Mouse (Mus musculus): ENCODE results near the gene Ibsp. TPM values are rescaled to one million over a fixed set of nuclear protein-coding genes. Genes with fewer than 3 reads are reported as not detected.

Gene Ibsp
- polyA plus RNA-seq, 1 experiment from 2014 or later: 5.1 TPM

DNA sequence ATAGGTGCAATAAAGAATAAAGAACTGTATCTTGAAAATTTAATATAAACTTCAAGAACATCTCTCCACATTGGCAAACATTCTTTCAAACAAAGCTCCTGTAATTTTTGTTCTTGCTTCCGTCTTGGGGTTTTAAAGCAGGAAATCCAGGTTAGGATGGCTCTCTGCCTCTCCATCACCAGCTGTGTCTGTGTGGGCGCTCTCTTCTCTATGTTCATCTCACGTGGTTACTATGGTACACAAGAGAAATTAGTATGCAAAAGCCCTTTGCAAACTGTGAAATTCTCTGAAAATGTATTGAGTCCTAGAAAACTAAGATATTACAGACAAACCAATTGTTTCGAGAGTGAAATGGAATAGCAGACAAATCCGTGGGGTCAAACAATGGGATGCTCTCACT lies 30.4 kb downstream of the Ibsp start:
- no peak overlapping the region for H3K9ac ChIP-seq
- H3K27me3 ChIP-seq: no peaks in the 10 kb centered on the region
- no peak overlapping the region for H3K4me3 ChIP-seq
- H3K36me3 ChIP-seq: no peaks in the 10 kb centered on the region
- H3K27ac ChIP-seq: no peak overlapping the region
- peaks cover 8% of the 10 kb centered on the region for H3K4me1 ChIP-seq
- WGBS: 74% methylated on average over 5 of the region's 5 CpGs
- no peak for ATAC-seq (ENCODE audit: borderline replicate concordance, extremely low read depth, low FRiP score, low TSS enrichment)
- no peaks in the 10 kb centered on the region for H3K9me3 ChIP-seq
- H3K4me2 ChIP-seq: no peak overlapping the region

DNA sequence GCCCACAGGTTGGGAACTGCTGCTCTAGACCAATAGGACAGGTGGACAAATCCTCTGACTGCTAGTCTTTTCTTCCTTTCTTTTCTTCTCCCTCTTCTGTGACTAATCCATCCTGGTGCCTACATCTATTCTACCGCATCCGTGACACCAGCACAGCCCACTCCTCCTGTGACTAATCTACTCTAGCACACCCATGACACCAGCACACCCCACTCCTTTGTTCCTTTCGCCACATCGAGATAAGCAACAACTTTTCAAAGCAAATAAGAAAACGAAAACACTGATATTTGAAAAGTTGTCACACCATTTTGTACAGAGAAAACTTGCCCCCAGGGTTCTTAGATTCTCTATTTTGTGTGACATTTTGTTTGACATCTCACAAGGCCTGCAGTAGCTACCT lies 31.1 kb downstream of the Ibsp start:
- peaks cover 8% of the 10 kb centered on the region for H3K4me1 ChIP-seq
- H3K4me3 ChIP-seq: no peak overlapping the region
- 68% methylated on average over 5 of the region's 5 CpGs for WGBS
- H3K9me3 ChIP-seq: no peaks in the 10 kb centered on the region
- no peak overlapping the region for H3K4me2 ChIP-seq
- H3K36me3 ChIP-seq: no peaks in the 10 kb centered on the region
- H3K27ac ChIP-seq: no peak overlapping the region
- H3K27me3 ChIP-seq: no peaks in the 10 kb centered on the region
- no peak for ATAC-seq (ENCODE audit: borderline replicate concordance, extremely low read depth, low FRiP score, low TSS enrichment)
- no peak overlapping the region for H3K9ac ChIP-seq

DNA sequence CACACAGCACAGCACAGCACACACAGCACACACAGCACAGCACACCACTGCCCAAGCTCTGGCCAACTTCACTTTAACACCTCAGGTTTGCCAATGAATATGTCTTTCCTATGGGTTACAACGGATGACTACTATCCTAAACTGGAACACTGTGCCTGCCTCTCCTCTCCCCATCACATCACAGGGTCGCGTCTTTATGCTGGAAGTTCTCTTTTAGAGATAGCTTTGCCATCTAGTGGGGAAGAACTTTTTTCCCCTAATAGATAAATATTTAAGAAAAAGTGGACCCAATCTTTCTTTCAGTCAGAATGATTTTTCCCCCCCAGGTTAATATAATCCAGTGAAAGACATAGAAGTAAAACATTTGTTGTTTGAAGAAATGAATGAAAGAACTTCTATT lies 33.3 kb downstream of the Ibsp start:
- Histone ChIP-seq H3K4me2 (no peak overlapping the region), H3K36me3 (no peaks in the 10 kb centered on the region), H3K4me3 (no peak overlapping the region), H3K9me3 (no peaks in the 10 kb centered on the region), H3K27ac (no peak overlapping the region), H3K4me1 (peaks cover 8% of the 10 kb centered on the region), H3K27me3 (no peaks in the 10 kb centered on the region), H3K9ac (no peak overlapping the region)
- 27% methylated on average over 3 of the region's 3 CpGs for WGBS
- ATAC-seq (ENCODE audit: borderline replicate concordance, extremely low read depth, low FRiP score, low TSS enrichment): no peak

- Histone ChIP-seq H3K9me3 (no peaks in the 10 kb centered on the region), H3K4me3 (no peak overlapping the region), H3K27ac (0 out of 2 replicates have a peak overlapping the region, but pooled peaks have one; percentile 24), H3K4me1 (peaks cover 8% of the 10 kb centered on the region), H3K27me3 (no peaks in the 10 kb centered on the region), H3K36me3 (no peaks in the 10 kb centered on the region), H3K4me2 (peak overlapping the region; percentile 43), H3K9ac (no peak overlapping the region)
- peak; percentile 67; the same call in 1 of the 2 replicates for ATAC-seq (ENCODE audit: borderline replicate concordance, extremely low read depth, low FRiP score, low TSS enrichment)
- WGBS: 18% methylated on average over 7 of the region's 7 CpGs
Observed at GRCm38 (mm10) chr5:104333231-104333640, 34.3 kb downstream of the Ibsp start.

- H3K9me3 ChIP-seq: no peaks in the 10 kb centered on the region
- H3K4me2 ChIP-seq: no peak overlapping the region
- no peak overlapping the region for H3K9ac ChIP-seq
- H3K4me1 ChIP-seq: peaks cover 8% of the 10 kb centered on the region
- H3K27ac ChIP-seq: no peak overlapping the region
- peak; percentile 42; the same call in 1 of the 2 replicates for ATAC-seq (ENCODE audit: borderline replicate concordance, extremely low read depth, low FRiP score, low TSS enrichment)
- WGBS: 74% methylated on average over 6 of the region's 6 CpGs
- H3K4me3 ChIP-seq: no peak overlapping the region
- no peaks in the 10 kb centered on the region for H3K27me3 ChIP-seq
- H3K36me3 ChIP-seq: no peaks in the 10 kb centered on the region
Observed at GRCm38 (mm10) chr5:104333643-104334042, 34.7 kb downstream of the Ibsp start.

DNA sequence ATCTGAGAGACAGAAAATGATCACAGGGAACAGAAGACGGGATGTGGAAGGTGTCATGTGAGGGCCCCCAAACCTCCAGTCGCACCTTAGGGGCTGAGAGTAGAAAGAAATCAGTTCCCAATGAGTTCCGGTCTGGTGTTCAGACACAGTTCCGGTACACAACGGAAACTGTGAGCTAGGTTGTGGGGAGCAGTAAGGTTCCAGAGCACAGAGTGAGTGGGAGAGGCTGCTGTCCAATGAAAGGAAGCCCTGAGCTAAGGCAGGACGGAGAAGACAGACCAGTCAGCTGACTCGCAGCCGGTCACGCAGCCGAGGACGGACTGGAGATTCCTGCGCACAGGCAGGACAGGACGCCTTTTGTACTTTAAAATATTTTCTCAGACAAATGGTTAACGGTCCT lies 35.5 kb downstream of the Ibsp start:
- ATAC-seq (ENCODE audit: borderline replicate concordance, extremely low read depth, low FRiP score, low TSS enrichment): no peak
- 82% methylated on average over 14 of the region's 14 CpGs for WGBS
- no peaks in the 10 kb centered on the region for H3K9me3 ChIP-seq

GRCm38 (mm10) chr5:104335962-104336361 lies 37.0 kb downstream of the Ibsp start:
- H3K4me1 ChIP-seq: peaks cover 8% of the 10 kb centered on the region
- H3K9me3 ChIP-seq: no peaks in the 10 kb centered on the region
- no peak overlapping the region for H3K4me3 ChIP-seq
- no peak overlapping the region for H3K4me2 ChIP-seq
- H3K27ac ChIP-seq: no peak overlapping the region
- no peaks in the 10 kb centered on the region for H3K36me3 ChIP-seq
- no peak for ATAC-seq (ENCODE audit: borderline replicate concordance, extremely low read depth, low FRiP score, low TSS enrichment)
- no peaks in the 10 kb centered on the region for H3K27me3 ChIP-seq
- H3K9ac ChIP-seq: no peak overlapping the region
- 75% methylated on average over 5 of the region's 5 CpGs for WGBS

More for the DNA sequence above, 35.5 kb downstream of the Ibsp start:
- H3K9ac ChIP-seq: no peak overlapping the region
- H3K27ac ChIP-seq: no peak overlapping the region
- H3K4me3 ChIP-seq: no peak overlapping the region
- H3K4me2 ChIP-seq: no peak overlapping the region
- H3K27me3 ChIP-seq: no peaks in the 10 kb centered on the region
- no peaks in the 10 kb centered on the region for H3K36me3 ChIP-seq
- peaks cover 8% of the 10 kb centered on the region for H3K4me1 ChIP-seq

DNA sequence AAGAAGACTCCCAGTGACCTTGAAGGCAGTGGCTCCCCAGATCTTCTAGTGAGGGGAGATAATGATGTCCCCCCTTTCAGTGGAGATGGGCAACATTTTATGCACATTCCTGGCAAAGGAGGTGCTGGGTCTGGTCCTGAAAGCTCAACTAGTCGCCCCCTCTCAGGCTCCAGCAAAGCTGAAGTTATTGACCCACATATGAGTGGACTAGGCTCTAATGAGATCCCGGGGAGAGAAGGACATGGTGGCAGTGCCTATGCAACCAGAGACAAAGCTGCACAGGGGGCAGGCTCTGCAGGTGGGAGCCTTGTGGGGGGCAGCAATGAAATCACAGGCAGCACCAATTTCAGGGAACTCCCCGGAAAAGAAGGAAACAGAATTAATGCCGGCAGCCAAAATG lies 38.5 kb downstream of the Ibsp start:
- no peak overlapping the region for H3K4me3 ChIP-seq
- H3K9ac ChIP-seq: no peak overlapping the region
- H3K4me2 ChIP-seq: no peak overlapping the region
- no peaks in the 10 kb centered on the region for H3K9me3 ChIP-seq
- peaks cover 8% of the 10 kb centered on the region for H3K4me1 ChIP-seq
- ATAC-seq (ENCODE audit: borderline replicate concordance, extremely low read depth, low FRiP score, low TSS enrichment): no peak
- WGBS: 86% methylated on average over 4 of the region's 4 CpGs
- H3K36me3 ChIP-seq: no peaks in the 10 kb centered on the region
- H3K27me3 ChIP-seq: no peaks in the 10 kb centered on the region
- no peak overlapping the region for H3K27ac ChIP-seq

DNA sequence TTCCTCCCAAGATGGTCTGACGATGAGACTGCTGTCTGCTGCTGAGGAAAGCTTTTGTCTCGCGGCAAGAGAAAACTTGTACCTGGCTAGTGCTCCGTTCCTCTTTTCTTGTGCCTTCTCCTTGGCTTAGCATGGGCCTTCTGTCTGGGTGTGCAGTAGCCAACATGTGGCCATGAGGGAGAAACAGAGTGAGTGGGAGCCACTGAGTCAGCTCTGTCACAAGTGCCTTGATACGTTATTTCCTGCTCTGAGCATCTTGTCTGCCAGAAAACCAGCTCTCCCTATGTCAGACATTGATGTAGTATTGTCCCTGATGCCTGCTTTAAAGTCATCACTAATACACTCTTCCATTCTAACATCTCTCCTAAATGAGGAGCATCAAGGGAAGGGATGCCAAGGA lies 40.0 kb downstream of the Ibsp start:
- Histone ChIP-seq H3K9me3 (no peaks in the 10 kb centered on the region), H3K27ac (no peak overlapping the region), H3K4me2 (no peak overlapping the region), H3K4me3 (no peak overlapping the region), H3K4me1 (no peaks in the 10 kb centered on the region), H3K9ac (no peak overlapping the region), H3K27me3 (no peaks in the 10 kb centered on the region), H3K36me3 (no peaks in the 10 kb centered on the region)
- ATAC-seq (ENCODE audit: borderline replicate concordance, extremely low read depth, low FRiP score, low TSS enrichment): no peak
- 81% methylated on average over 5 of the region's 5 CpGs for WGBS

DNA sequence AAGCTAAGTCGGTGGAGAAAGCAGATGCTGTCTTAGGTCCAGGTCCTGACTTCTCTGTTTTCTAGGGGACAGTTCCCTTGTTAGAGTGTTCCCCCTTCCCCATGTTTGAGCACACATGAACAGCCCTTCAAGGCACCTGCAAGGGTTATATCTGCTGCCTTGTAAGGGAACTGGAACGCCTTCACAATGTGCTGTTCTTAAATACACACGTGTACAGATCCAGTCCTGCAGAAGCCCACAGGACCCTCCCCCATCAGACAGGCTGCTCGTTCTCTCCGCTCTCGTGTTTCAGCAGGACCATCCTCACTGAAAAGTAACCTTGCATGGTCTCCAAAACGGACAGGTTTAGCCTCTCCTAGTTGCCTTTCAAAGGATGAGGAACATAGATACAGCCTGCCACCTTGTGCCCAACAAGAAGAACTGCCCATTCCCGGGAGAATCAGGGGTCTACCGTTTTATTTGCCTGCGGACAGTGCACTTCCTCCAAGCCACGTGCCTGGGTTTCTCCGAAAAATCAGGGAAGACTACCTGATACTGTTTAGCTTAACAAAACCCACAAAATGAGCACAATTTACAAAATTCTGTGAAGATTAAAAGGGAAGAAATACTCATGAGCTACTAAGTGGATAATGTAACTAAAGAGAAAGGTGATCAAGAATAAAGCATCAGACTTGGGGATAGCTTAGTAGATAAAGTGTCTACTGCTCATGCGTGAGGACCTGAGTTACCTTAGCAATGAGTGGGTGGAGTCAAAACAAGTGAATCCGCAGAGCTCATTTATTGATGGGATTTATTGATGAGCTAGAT lies 40.9 kb downstream of the Ibsp start:
- Histone ChIP-seq H3K27ac (no peak overlapping the region), H3K4me3 (no peak overlapping the region), H3K9me3 (no peaks in the 10 kb centered on the region), H3K27me3 (no peaks in the 10 kb centered on the region), H3K36me3 (no peaks in the 10 kb centered on the region), H3K4me2 (no peak overlapping the region; the same call in 1 of the 2 replicates), H3K9ac (no peak overlapping the region), H3K4me1 (no peaks in the 10 kb centered on the region)
- peak; percentile 46; the same call in 1 of the 2 replicates for ATAC-seq (ENCODE audit: borderline replicate concordance, extremely low read depth, low FRiP score, low TSS enrichment)
- WGBS: 17% methylated on average over 14 of the region's 14 CpGs

DNA sequence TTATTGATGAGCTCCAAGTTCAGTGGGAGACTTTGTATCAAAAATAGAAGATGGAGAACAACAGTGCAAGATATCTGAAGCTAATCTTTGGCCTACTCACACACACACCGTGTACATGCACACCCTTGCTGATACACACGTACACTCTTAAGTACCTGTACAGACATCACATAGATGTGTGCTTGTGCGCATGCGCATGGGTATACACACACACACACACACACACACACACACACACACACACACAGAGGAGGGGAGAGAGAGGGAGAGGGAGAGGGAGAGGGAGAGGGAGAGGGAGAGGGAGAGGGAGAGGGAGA lies 41.5 kb downstream of the Ibsp start:
- ATAC-seq (ENCODE audit: borderline replicate concordance, extremely low read depth, low FRiP score, low TSS enrichment): no peak
- WGBS: 88% methylated on average over 4 of the region's 4 CpGs

DNA sequence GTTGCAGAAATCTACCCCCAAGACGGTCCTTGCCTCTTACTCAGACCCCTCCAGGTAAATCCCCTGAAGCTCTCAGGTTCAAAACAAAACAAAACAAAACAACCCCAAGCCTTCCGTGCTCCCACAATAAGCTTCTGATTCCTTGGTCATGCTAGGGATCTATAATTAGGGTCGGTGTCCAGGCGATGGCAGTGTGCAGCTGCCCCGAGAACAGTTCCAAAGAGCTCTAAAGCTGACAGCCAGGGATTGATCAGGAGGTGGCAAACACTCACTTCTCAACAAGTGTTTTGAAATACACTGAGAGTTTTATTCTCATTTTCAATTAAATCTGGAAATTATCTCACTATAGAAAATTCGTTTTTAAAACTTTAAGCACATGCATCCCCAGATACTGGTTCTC lies 43.9 kb downstream of the Ibsp start:
- H3K36me3 ChIP-seq: no peaks in the 10 kb centered on the region
- no peaks in the 10 kb centered on the region for H3K27me3 ChIP-seq
- no peak overlapping the region for H3K9ac ChIP-seq
- H3K9me3 ChIP-seq: no peaks in the 10 kb centered on the region
- no peak for ATAC-seq (ENCODE audit: borderline replicate concordance, extremely low read depth, low FRiP score, low TSS enrichment)
- 48% methylated on average over 6 of the region's 6 CpGs for WGBS
- no peak overlapping the region for H3K4me2 ChIP-seq
- H3K27ac ChIP-seq: no peak overlapping the region
- H3K4me3 ChIP-seq: no peak overlapping the region
- no peaks in the 10 kb centered on the region for H3K4me1 ChIP-seq

More for the DNA sequence above, 41.5 kb downstream of the Ibsp start:
- Histone ChIP-seq H3K36me3 (no peaks in the 10 kb centered on the region), H3K9ac (no peak overlapping the region), H3K9me3 (no peaks in the 10 kb centered on the region), H3K4me3 (no peak overlapping the region), H3K27me3 (no peaks in the 10 kb centered on the region), H3K27ac (no peak overlapping the region), H3K4me1 (no peaks in the 10 kb centered on the region), H3K4me2 (no peak overlapping the region)
